Comparison of ENCODE assay signal across 7 mouse cellular contexts in the genomic region with DNA sequence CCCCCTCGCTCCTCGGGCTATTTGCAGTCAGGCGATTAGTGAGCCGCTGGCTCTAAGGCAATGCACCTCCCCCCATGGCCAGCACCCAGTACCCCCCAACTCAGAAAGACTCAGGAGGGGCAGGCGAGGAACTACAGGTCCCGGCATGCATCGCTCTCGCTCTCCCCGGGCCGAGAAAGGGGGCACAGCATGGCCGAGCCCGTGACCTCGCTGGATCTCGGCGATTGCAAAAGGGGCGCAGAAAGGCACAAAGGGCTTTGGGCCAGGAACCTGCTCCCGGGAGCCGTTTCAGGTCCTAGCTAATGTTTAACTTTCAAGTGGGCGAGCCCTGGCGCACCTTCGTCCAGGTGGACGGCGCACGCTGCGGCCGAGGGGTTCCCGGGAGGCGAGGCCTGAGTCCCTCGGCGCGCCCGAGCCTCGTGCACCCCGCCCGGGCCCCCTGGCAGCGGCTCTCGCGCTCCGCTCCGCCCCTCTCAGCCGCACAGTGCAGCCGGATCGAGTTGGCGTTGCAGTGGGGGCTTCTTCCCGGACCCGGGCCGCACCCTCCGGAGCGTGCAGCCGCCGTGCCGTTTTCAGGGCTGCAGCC. TPM values are rescaled to one million over a fixed set of nuclear protein-coding genes. Genes with fewer than 3 reads are reported as not detected.
A peak's percentile ranks its signal among the peaks of the same experiment; 100 is the strongest.
DNase-seq lines count a peak whose midpoint lies in the region; ATAC-seq and TF ChIP-seq lines count a peak whose summit lies in the region.

No protein-coding gene starts in this region.

- DNase-seq in adipocyte (ENCODE audit: low spot score), result peak; percentile 54
- DNase-seq in cerebellum, postnatal 10 days, result peak; percentile 83 to 86
- peak; percentile 80 for DNase-seq in gastrocnemius, adult 2 months
- peak; percentile 63 for DNase-seq in induced T-regulatory cell, adult 2 months (ENCODE audit: low read depth)
- peak; percentile 75 for DNase-seq in liver
- DNase-seq in midbrain, postnatal 0 days (ENCODE audit: low spot score), result peak; percentile 79
- peak; percentile 63 to 72 for DNase-seq in spleen, postnatal 10 days (ENCODE audit: low spot score in 2 of 2)

- TF ChIP-seq CTCF in gastrocnemius, adult 2 months (IDR thresholded peaks at IDR 0.05), result no peak
- no peak for TF ChIP-seq CTCF in midbrain, postnatal 0 days (IDR thresholded peaks at IDR 0.05)

- H3K27me3 ChIP-seq in midbrain, postnatal 0 days (ENCODE audit: insufficient read depth, low read length), result no peaks in the 10 kb centered on the region

- H3K4me2 ChIP-seq in midbrain, postnatal 0 days (ENCODE audit: low read depth, low read length, poor library complexity, severe bottlenecking), result peak overlapping the region; percentile 66

- peaks cover 5% of the 10 kb centered on the region; the same call in 1 of the 2 replicates for H3K4me1 ChIP-seq in midbrain, postnatal 0 days (ENCODE audit: insufficient read depth, low read length)

- no peaks in the 10 kb centered on the region for H3K9me3 ChIP-seq in midbrain, postnatal 0 days (ENCODE audit: low read length)

- intact Hi-C loops in gastrocnemius, adult 2 months (cut with DNase I), result no loop called here

- peak overlapping the region; percentile 91 for H3K27ac ChIP-seq in gastrocnemius, adult 2 months
- peak overlapping the region; percentile 94 for H3K27ac ChIP-seq in midbrain, postnatal 0 days (ENCODE audit: low read depth, low read length)

- under 1% methylated on average over 50 of the region's 52 CpGs for WGBS in midbrain, postnatal 0 days

- peak overlapping the region; percentile 85 for H3K4me3 ChIP-seq in gastrocnemius, adult 2 months
- H3K4me3 ChIP-seq in midbrain, postnatal 0 days (ENCODE audit: low read depth, low read length), result peak overlapping the region; percentile 98

- peak overlapping the region; percentile 99 for H3K9ac ChIP-seq in midbrain, postnatal 0 days (replicated peaks; ENCODE audit: low read length, poor library complexity, severe bottlenecking)

- peaks cover 30% of the 10 kb centered on the region for H3K36me3 ChIP-seq in midbrain, postnatal 0 days (ENCODE audit: insufficient read depth, low read length)

- ATAC-seq in midbrain, postnatal 0 days (ENCODE audit: low FRiP score), result peak; percentile 75

RNA-seq across cellular contexts. Expression of a gene that starts 0.7 kb away (rescaled TPM):
- 100 to 1,000 TPM; 105 to 165 TPM for total RNA-seq in gastrocnemius, adult 2 months (2021)
- 164 and 180 TPM in 2 replicates for total RNA-seq in midbrain, postnatal 0 days (2014; rRNA removed)
- polyA plus RNA-seq in midbrain, postnatal 0 days (2015; fragmentation: Nextera tagmentation; extraction: Ambion mirVana), result 245 and 253 TPM in 2 replicates

RNA-seq across cellular contexts. Expression of a gene that starts 13.1 kb away (rescaled TPM):
- 10 to 100 TPM; 15.3 to 16.3 TPM for total RNA-seq in gastrocnemius, adult 2 months (2021)
- total RNA-seq in midbrain, postnatal 0 days (2014; rRNA removed), result 37.3 and 40.2 TPM in 2 replicates
- 37.4 and 41.5 TPM in 2 replicates for polyA plus RNA-seq in midbrain, postnatal 0 days (2015; fragmentation: Nextera tagmentation; extraction: Ambion mirVana)

RNA-seq across cellular contexts. Expression of a gene that starts 38.7 kb away (rescaled TPM):
- 1 to 10 TPM; 1.5 to 1.7 TPM for total RNA-seq in gastrocnemius, adult 2 months (2021)
- total RNA-seq in midbrain, postnatal 0 days (2014; rRNA removed), result 11.6 and 12.6 TPM in 2 replicates
- 13.0 and 14.5 TPM in 2 replicates for polyA plus RNA-seq in midbrain, postnatal 0 days (2015; fragmentation: Nextera tagmentation; extraction: Ambion mirVana)

Comparison
In these comparisons a context has a peak if more than half of its experiments do, and no peak if none do; other contexts are left out.
1. Peak in every context shown above with its lines: DNase-seq, ATAC-seq, H3K4me3 ChIP-seq and H3K27ac ChIP-seq.